Mouse (Mus musculus): ENCODE data around the gene Gm42674.

GRCm38 (mm10) chr3:90604416-90604815 lies 2.7 kb downstream of the Gm42674 start:
- TF ChIP-seq CTCF (IDR thresholded peaks at IDR 0.05; ENCODE audit: low read depth, low read length) (no peak), POLR2A (IDR thresholded peaks at IDR 0.05; ENCODE audit: extremely low read depth, insufficient read depth, low read length) (no peak)

Data from liver, adult 2 months (tissue).